Mouse (Mus musculus) megakaryocyte, embryonic 14.5 days (primary cell): Measurements from ENCODE around the gene Naa11. TPM values are rescaled to one million over a fixed set of nuclear protein-coding genes. Genes with fewer than 3 reads are reported as not detected.

Experiments
- H3K27me3 ChIP-seq: replicated peaks from 2 replicates; pipeline ENCODE3; 2012; ENCODE audit warnings: inconsistent platforms
- H3K36me3 ChIP-seq: replicated peaks from 2 replicates; pipeline ENCODE3; 2012; ENCODE audit warnings: low read length, inconsistent platforms, mixed read lengths
- H3K4me1 ChIP-seq: 2 replicates; pipeline ENCODE4 v1.6.1; 2012; ENCODE audit warnings: inconsistent platforms
- H3K4me3 ChIP-seq: replicated peaks from 2 replicates; pipeline ENCODE3; 2012; ENCODE audit warnings: moderate library complexity, mild to moderate bottlenecking, inconsistent platforms
- H3K9me3 ChIP-seq: 2 replicates; pipeline ENCODE4 v1.6.1; 2012; ENCODE audit warnings: inconsistent platforms
- FLI1 ChIP-seq: IDR thresholded peaks from 2 replicates; pipeline ENCODE4 v1.6.1; 2012; ENCODE audit warnings: low read length, inconsistent platforms, mixed read lengths
- GATA1 ChIP-seq: IDR thresholded peaks from 3 replicates; pipeline ENCODE4 v1.6.1; 2012; ENCODE audit warnings: mixed read lengths, low read length, inconsistent platforms, borderline replicate concordance
- polyA plus RNA-seq: library from polyadenylated mRNA; stranded (reverse); fragments of >175 nt; gene quantifications from 2 replicates; pipeline ENCODE4 v1.2.3, GENCODE M21; 2012; ENCODE audit warnings: low replicate concordance; ENCODE audit not compliant: insufficient read depth

Naa11 gene
- polyA plus RNA-seq, 1 experiment, result not detected

GRCm38 (mm10) chr5:97387622-97388021 is 4.6 kb downstream of the Naa11 start:
- Histone ChIP-seq H3K4me1 (peaks cover 6% of the 10 kb centered on the region; the same call in 1 of the 2 replicates), H3K9me3 (peaks cover 10% of the 10 kb centered on the region), H3K36me3 (no peaks in the 10 kb centered on the region), H3K4me3 (no peak overlapping the region), H3K27me3 (no peaks in the 10 kb centered on the region)
- TF ChIP-seq FLI1 (no peak), GATA1 (no peak)

GRCm38 (mm10) chr5:97384399-97384798 is 7.8 kb downstream of the Naa11 start:
- Histone ChIP-seq H3K9me3 (no peaks in the 10 kb centered on the region), H3K27me3 (no peaks in the 10 kb centered on the region), H3K36me3 (no peaks in the 10 kb centered on the region), H3K4me1 (peaks cover 6% of the 10 kb centered on the region; the same call in 1 of the 2 replicates), H3K4me3 (no peak overlapping the region)
- TF ChIP-seq GATA1 (no peak), FLI1 (no peak)

GRCm38 (mm10) chr5:97382548-97383222 is 9.5 kb downstream of the Naa11 start:
- TF ChIP-seq FLI1 (no peak), GATA1 (no peak)

GRCm38 (mm10) chr5:97379976-97380375 is 12.2 kb downstream of the Naa11 start:
- Histone ChIP-seq H3K4me1 (peaks cover 6% of the 10 kb centered on the region; the same call in 1 of the 2 replicates), H3K36me3 (no peaks in the 10 kb centered on the region), H3K4me3 (no peak overlapping the region), H3K9me3 (no peaks in the 10 kb centered on the region), H3K27me3 (no peaks in the 10 kb centered on the region)
- TF ChIP-seq FLI1 (no peak), GATA1 (no peak)

More at GRCm38 (mm10) chr5:97382548-97383222, 9.5 kb downstream of the Naa11 start:
- H3K4me1 ChIP-seq, result peaks cover 6% of the 10 kb centered on the region; the same call in 1 of the 2 replicates
- H3K9me3 ChIP-seq, result no peaks in the 10 kb centered on the region
- no peaks in the 10 kb centered on the region for H3K36me3 ChIP-seq
- H3K27me3 ChIP-seq, result no peaks in the 10 kb centered on the region
- no peak overlapping the region for H3K4me3 ChIP-seq

GRCm38 (mm10) chr5:97364781-97365180 is 27.4 kb downstream of the Naa11 start:
- Histone ChIP-seq H3K27me3 (no peaks in the 10 kb centered on the region), H3K36me3 (no peaks in the 10 kb centered on the region)
- TF ChIP-seq FLI1 (no peak), GATA1 (no peak)

GRCm38 (mm10) chr5:97364252-97364651 is 27.9 kb downstream of the Naa11 start:
- no peak overlapping the region for H3K4me3 ChIP-seq
- H3K27me3 ChIP-seq, result no peaks in the 10 kb centered on the region
- H3K9me3 ChIP-seq, result no peaks in the 10 kb centered on the region
- TF ChIP-seq FLI1 (no peak), GATA1 (no peak)
- H3K4me1 ChIP-seq, result no peaks in the 10 kb centered on the region
- no peaks in the 10 kb centered on the region for H3K36me3 ChIP-seq

More at GRCm38 (mm10) chr5:97364781-97365180, 27.4 kb downstream of the Naa11 start:
- Histone ChIP-seq H3K4me3 (no peak overlapping the region), H3K4me1 (no peaks in the 10 kb centered on the region), H3K9me3 (no peaks in the 10 kb centered on the region)

- TF ChIP-seq FLI1, result no peak
- no peak for TF ChIP-seq GATA1
- H3K27me3 ChIP-seq, result no peaks in the 10 kb centered on the region
- H3K4me1 ChIP-seq, result no peaks in the 10 kb centered on the region
- H3K4me3 ChIP-seq, result no peak overlapping the region
- H3K36me3 ChIP-seq, result no peaks in the 10 kb centered on the region
- H3K9me3 ChIP-seq, result no peaks in the 10 kb centered on the region
Observed at GRCm38 (mm10) chr5:97362539-97362938, 29.6 kb downstream of the Naa11 start.

- no peak for TF ChIP-seq GATA1
- TF ChIP-seq FLI1, result no peak
- no peak overlapping the region for H3K4me3 ChIP-seq
- no peaks in the 10 kb centered on the region for H3K27me3 ChIP-seq
- H3K9me3 ChIP-seq, result no peaks in the 10 kb centered on the region
- no peaks in the 10 kb centered on the region for H3K36me3 ChIP-seq
- no peaks in the 10 kb centered on the region for H3K4me1 ChIP-seq
Observed at GRCm38 (mm10) chr5:97359104-97359503, 33.1 kb downstream of the Naa11 start.

GRCm38 (mm10) chr5:97356135-97356534 is 36.0 kb downstream of the Naa11 start:
- Histone ChIP-seq H3K4me1 (no peaks in the 10 kb centered on the region), H3K9me3 (no peaks in the 10 kb centered on the region), H3K27me3 (no peaks in the 10 kb centered on the region), H3K4me3 (no peak overlapping the region), H3K36me3 (no peaks in the 10 kb centered on the region)
- TF ChIP-seq FLI1, result no peak
- no peak for TF ChIP-seq GATA1

- Histone ChIP-seq H3K9me3 (no peaks in the 10 kb centered on the region), H3K4me1 (no peaks in the 10 kb centered on the region), H3K36me3 (no peaks in the 10 kb centered on the region), H3K4me3 (no peak overlapping the region), H3K27me3 (no peaks in the 10 kb centered on the region)
- no peak for TF ChIP-seq FLI1
- TF ChIP-seq GATA1, result no peak
Observed at GRCm38 (mm10) chr5:97355152-97355551, 37.0 kb downstream of the Naa11 start.
